Mouse (Mus musculus) gastrocnemius, adult 8-10 months (tissue): ENCODE measurements at regions not wholly inside any gene's neighbourhood (a gene's known extent, or its start where the extent isn't known, plus 50 kb on each side); places are given as distances from the start of the nearest gene placed in this dataset.

Experiments
- DNase-seq, 2 experiments: peaks; one replicate each; pipeline ENCODE4 v3.0.0; 2022; ENCODE audit warnings: low spot score in 2 of 2

- DNase-seq: no peak
Observed at GRCm38 (mm10) chr2:51238992-51239391, 90.1 kb upstream of the Rnd3 start.

GRCm38 (mm10) chr2:51238131-51238931 is 89.4 kb upstream of the Rnd3 start:
- no peak for DNase-seq

GRCm38 (mm10) chr2:51237451-51237850 is 88.5 kb upstream of the Rnd3 start:
- DNase-seq: no peak

- DNase-seq: no peak
Observed at GRCm38 (mm10) chr2:51236852-51237251, 87.9 kb upstream of the Rnd3 start.

GRCm38 (mm10) chr2:51234427-51234826 is 85.5 kb upstream of the Rnd3 start:
- DNase-seq: no peak

GRCm38 (mm10) chr2:51222851-51223250 is 73.9 kb upstream of the Rnd3 start:
- DNase-seq: no peak

- DNase-seq: no peak
Observed at GRCm38 (mm10) chr2:51219714-51220113, 70.8 kb upstream of the Rnd3 start.

- DNase-seq: no peak
Observed at GRCm38 (mm10) chr2:51207150-51208022, 58.5 kb upstream of the Rnd3 start.

- DNase-seq: no peak
Observed at GRCm38 (mm10) chr2:51206332-51206731, 57.4 kb upstream of the Rnd3 start.
